Mouse (Mus musculus) intestine, embryonic 14.5 days (tissue): ENCODE measurements around the gene Asb16. TPM values are rescaled to one million over a fixed set of nuclear protein-coding genes. Genes with fewer than 3 reads are reported as not detected.

Source experiments
- ATAC-seq: fragments of 200-750 bp; cut with Nextera tagmentation; replicated peaks from 2 replicates; pipeline ENCODE4 v1.8.0; 2017; ENCODE audit warnings: low read depth, moderate number of reproducible peaks, moderate TSS enrichment, moderate library complexity; ENCODE audit not compliant: low FRiP score, low TSS enrichment
- DNase-seq: peaks from one replicate; pipeline ENCODE4 v3.0.0-alpha.2; 2018; ENCODE audit warnings: low spot score
- H3K27ac ChIP-seq: fragments of 300-500 bp; sonication (generic); 2 replicates; pipeline ENCODE4 v1.5.1; 2014; ENCODE audit warnings: low read depth, mild to moderate bottlenecking, control low read depth
- H3K27me3 ChIP-seq: fragments of 300-500 bp; sonication (generic); replicated peaks from 2 replicates; pipeline ENCODE4 v1.6.1; 2014; ENCODE audit warnings: low read length, control low read depth; ENCODE audit not compliant: control insufficient read depth, insufficient read depth
- H3K36me3 ChIP-seq: fragments of 300-500 bp; sonication (generic); 2 replicates; pipeline ENCODE4 v1.6.1; 2014; ENCODE audit warnings: low read length, control low read depth; ENCODE audit not compliant: control insufficient read depth, insufficient read depth
- H3K4me1 ChIP-seq: fragments of 300-500 bp; sonication (generic); replicated peaks from 2 replicates; pipeline ENCODE4 v1.6.1; 2014; ENCODE audit warnings: low read length, control low read depth, mixed read lengths; ENCODE audit not compliant: control insufficient read depth, insufficient read depth
- H3K4me2 ChIP-seq: fragments of 300-500 bp; sonication (generic); 2 replicates; pipeline ENCODE4 v1.6.1; 2014; ENCODE audit warnings: low read length
- H3K4me3 ChIP-seq: fragments of 300-500 bp; sonication (generic); 2 replicates; pipeline ENCODE4 v1.5.1; 2014; ENCODE audit warnings: low read depth, low read length, control low read depth, mixed read lengths
- H3K9ac ChIP-seq: fragments of 300-500 bp; sonication (generic); 2 replicates; pipeline ENCODE4 v1.6.1; 2014; ENCODE audit warnings: mild to moderate bottlenecking, low read length
- H3K9me3 ChIP-seq: fragments of 300-500 bp; sonication (generic); 2 replicates; pipeline ENCODE4 v1.6.1; 2016; ENCODE audit warnings: low read length, control low read depth; ENCODE audit not compliant: control insufficient read depth
- WGBS: fragments of 180-500 bp; shearing (Covaris S2); extraction: QIAGEN DNeasy Blood & Tissue Kit; methylation state at CpG from one replicate; pipeline ENCODE4 v1.1.7; 2014; 5-methylcytosine and 5-hydroxymethylcytosine counted together
- polyA plus RNA-seq: library from polyadenylated mRNA; unstranded; fragments of >200 nt; fragmentation: Nextera tagmentation; extraction: Ambion mirVana; gene quantifications from 2 replicates; pipeline ENCODE4 v1.2.1, GENCODE M21; 2014

Gene Asb16
- polyA plus RNA-seq: 0.08 and 0.16 TPM in 2 replicates

GRCm38 (mm10) chr11:102268520-102269244 lies at the start of gene Asb16:
TSS of gene Asb16 (plus strand) at chr11:102268743.
- Histone ChIP-seq H3K4me2 (no peak within 1 kb of the TSS), H3K27me3 (no peaks in the 10 kb centered on the region), H3K27ac (no peak within 1 kb of the TSS), H3K36me3 (0 out of 2 replicates have a peak, but pooled peaks cover 4% of the 10 kb centered on the region), H3K9ac (no peak within 1 kb of the TSS), H3K4me3 (no peak within 1 kb of the TSS), H3K4me1 (0 out of 2 replicates have a peak, but pooled peaks cover 3% of the 10 kb centered on the region), H3K9me3 (no peaks in the 10 kb centered on the region)
- 92% methylated on average over 12 of the region's 12 CpGs for WGBS
- no peak for DNase-seq
- ATAC-seq: no peak

GRCm38 (mm10) chr11:102218783-102219182 lies 49.8 kb upstream of the Asb16 start:
- Histone ChIP-seq H3K4me3 (peak overlapping the region; percentile 52), H3K9me3 (no peaks in the 10 kb centered on the region), H3K36me3 (no peaks in the 10 kb centered on the region), H3K27me3 (no peaks in the 10 kb centered on the region), H3K4me1 (peaks cover 79% of the 10 kb centered on the region), H3K4me2 (peak overlapping the region; percentile 91), H3K27ac (peak overlapping the region; percentile 87), H3K9ac (peak overlapping the region; percentile 41)
- ATAC-seq (peak; percentile 75), DNase-seq (peak; percentile 91)
- WGBS: 0% methylated on average over 9 of the region's 10 CpGs

GRCm38 (mm10) chr11:102219247-102219993 lies 49.1 kb upstream of the Asb16 start:
- Histone ChIP-seq H3K27me3 (no peaks in the 10 kb centered on the region), H3K36me3 (0 out of 2 replicates have a peak, but pooled peaks cover 3% of the 10 kb centered on the region), H3K4me2 (peak overlapping the region; percentile 91), H3K4me3 (peak overlapping the region; percentile 52; the same call in 1 of the 2 replicates), H3K27ac (peak overlapping the region; percentile 87), H3K4me1 (peaks cover 76% of the 10 kb centered on the region), H3K9ac (0 out of 2 replicates have a peak overlapping the region, but pooled peaks have one; percentile 20), H3K9me3 (no peaks in the 10 kb centered on the region)
- DNase-seq: no peak
- no peak; the same call in 1 of the 2 replicates for ATAC-seq
- 52% methylated on average over 14 of the region's 14 CpGs for WGBS

GRCm38 (mm10) chr11:102219994-102220346 lies 48.6 kb upstream of the Asb16 start:
- no peaks in the 10 kb centered on the region for H3K27me3 ChIP-seq
- H3K27ac ChIP-seq: peak overlapping the region; percentile 87; the same call in 1 of the 2 replicates
- WGBS: 51% methylated on average over 4 of the region's 4 CpGs
- ATAC-seq: no peak
- no peak for DNase-seq
- H3K4me2 ChIP-seq: no peak overlapping the region
- H3K4me1 ChIP-seq: peaks cover 76% of the 10 kb centered on the region
- H3K36me3 ChIP-seq: 0 out of 2 replicates have a peak, but pooled peaks cover 5% of the 10 kb centered on the region
- no peak overlapping the region for H3K9ac ChIP-seq
- H3K4me3 ChIP-seq: no peak overlapping the region
- H3K9me3 ChIP-seq: no peaks in the 10 kb centered on the region

GRCm38 (mm10) chr11:102220451-102220850 lies 48.1 kb upstream of the Asb16 start:
- H3K4me2 ChIP-seq: no peak overlapping the region
- WGBS: 56% methylated on average over 6 of the region's 6 CpGs
- DNase-seq: no peak
- 0 out of 2 replicates have a peak, but pooled peaks cover 5% of the 10 kb centered on the region for H3K36me3 ChIP-seq
- no peak for ATAC-seq
- no peaks in the 10 kb centered on the region for H3K9me3 ChIP-seq
- H3K9ac ChIP-seq: no peak overlapping the region
- H3K4me1 ChIP-seq: peaks cover 75% of the 10 kb centered on the region
- no peak overlapping the region for H3K27ac ChIP-seq
- no peak overlapping the region for H3K4me3 ChIP-seq
- no peaks in the 10 kb centered on the region for H3K27me3 ChIP-seq

GRCm38 (mm10) chr11:102221243-102221953 lies 47.1 kb upstream of the Asb16 start:
- Histone ChIP-seq H3K36me3 (0 out of 2 replicates have a peak, but pooled peaks cover 5% of the 10 kb centered on the region), H3K9me3 (no peaks in the 10 kb centered on the region), H3K27ac (no peak overlapping the region), H3K4me1 (peaks cover 74% of the 10 kb centered on the region), H3K4me2 (no peak overlapping the region), H3K9ac (no peak overlapping the region), H3K27me3 (no peaks in the 10 kb centered on the region), H3K4me3 (no peak overlapping the region)
- ATAC-seq (no peak), DNase-seq (no peak)
- 83% methylated on average over 8 of the region's 8 CpGs for WGBS

- H3K4me3 ChIP-seq: no peak overlapping the region
- H3K36me3 ChIP-seq: 0 out of 2 replicates have a peak, but pooled peaks cover 5% of the 10 kb centered on the region
- H3K4me2 ChIP-seq: no peak overlapping the region
- peaks cover 74% of the 10 kb centered on the region for H3K4me1 ChIP-seq
- H3K27ac ChIP-seq: no peak overlapping the region
- no peak overlapping the region for H3K9ac ChIP-seq
- DNase-seq: no peak
- no peak for ATAC-seq
- 76% methylated on average over 8 of the region's 8 CpGs for WGBS
- no peaks in the 10 kb centered on the region for H3K27me3 ChIP-seq
- H3K9me3 ChIP-seq: no peaks in the 10 kb centered on the region
Observed at GRCm38 (mm10) chr11:102221954-102222351, 46.6 kb upstream of the Asb16 start.

GRCm38 (mm10) chr11:102223166-102223565 lies 45.4 kb upstream of the Asb16 start:
- ATAC-seq (no peak), DNase-seq (peak; percentile 86)
- peaks cover 74% of the 10 kb centered on the region for H3K4me1 ChIP-seq
- no peaks in the 10 kb centered on the region for H3K9me3 ChIP-seq
- WGBS: 31% methylated on average over 6 of the region's 6 CpGs
- H3K36me3 ChIP-seq: 0 out of 2 replicates have a peak, but pooled peaks cover 5% of the 10 kb centered on the region
- H3K4me3 ChIP-seq: no peak overlapping the region
- H3K9ac ChIP-seq: no peak overlapping the region
- no peak overlapping the region for H3K27ac ChIP-seq
- H3K4me2 ChIP-seq: no peak overlapping the region
- no peaks in the 10 kb centered on the region for H3K27me3 ChIP-seq
